Mouse (Mus musculus): ENCODE measurements around the gene Atp11a. TPM values are rescaled to one million over a fixed set of nuclear protein-coding genes. Genes with fewer than 3 reads are reported as not detected.

The Atp11a gene
- polyA plus RNA-seq, 1 experiment from 2014 or later, result 7.4 TPM

DNA sequence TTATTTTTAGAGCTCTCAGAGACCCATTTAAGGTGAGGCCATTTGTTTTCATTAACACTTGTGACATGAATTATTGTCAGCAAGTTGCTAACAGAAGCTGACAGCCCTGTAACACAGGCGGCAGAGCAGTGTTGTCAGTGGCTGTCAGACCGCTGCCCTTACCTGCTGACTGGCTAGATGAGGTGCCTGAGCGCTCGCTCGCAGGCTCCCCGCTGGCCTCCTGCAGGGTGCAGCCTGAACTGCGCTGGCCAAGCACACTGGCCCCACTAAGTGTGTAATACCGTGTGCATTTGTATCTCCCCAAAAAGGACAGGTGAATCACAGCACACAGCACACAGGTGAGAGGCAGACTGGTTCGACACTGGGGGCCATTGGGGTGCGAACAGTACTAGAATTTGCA is 67.7 kb downstream of the Atp11a start:
- H3K4me1 ChIP-seq (replicated peaks; ENCODE audit: control insufficient read depth, insufficient read depth), result no peaks in the 10 kb centered on the region
- H3K9ac ChIP-seq (ENCODE audit: low read length), result no peak overlapping the region; the same call in 1 of the 2 replicates
- DNase-seq (ENCODE audit: low spot score) (peak; percentile 29), ATAC-seq (ENCODE audit: low FRiP score, low TSS enrichment) (no peak)
- WGBS, result 62% methylated on average over 10 of the region's 10 CpGs
- no peaks in the 10 kb centered on the region for H3K9me3 ChIP-seq (ENCODE audit: control insufficient read depth, low read length)
- TF ChIP-seq CTCF (IDR thresholded peaks at IDR 0.05; ENCODE audit: low read depth), result peak; percentile 28; the same call in 1 of the 2 replicates
- TF ChIP-seq EP300 (optimal IDR thresholded peaks at IDR 0.05), result no peak
- H3K27me3 ChIP-seq (ENCODE audit: control insufficient read depth, insufficient read depth, low read length), result no peaks in the 10 kb centered on the region
- no peak overlapping the region for H3K4me3 ChIP-seq (ENCODE audit: low read depth, low read length)
- H3K36me3 ChIP-seq (ENCODE audit: control insufficient read depth, insufficient read depth, low read length), result peaks cover 26% of the 10 kb centered on the region
- no peak overlapping the region for H3K4me2 ChIP-seq (replicated peaks; ENCODE audit: low read depth)
- no peak overlapping the region for H3K27ac ChIP-seq (replicated peaks)

GRCm38 (mm10) chr8:12825236-12825635 is 68.4 kb downstream of the Atp11a start:
- Histone ChIP-seq H3K4me1 (replicated peaks; ENCODE audit: control insufficient read depth, insufficient read depth) (no peaks in the 10 kb centered on the region), H3K27ac (replicated peaks) (no peak overlapping the region), H3K9ac (ENCODE audit: low read length) (no peak overlapping the region), H3K27me3 (ENCODE audit: control insufficient read depth, insufficient read depth, low read length) (no peaks in the 10 kb centered on the region), H3K4me2 (replicated peaks; ENCODE audit: low read depth) (no peak overlapping the region), H3K4me3 (ENCODE audit: low read depth, low read length) (no peak overlapping the region), H3K9me3 (ENCODE audit: control insufficient read depth, low read length) (no peaks in the 10 kb centered on the region), H3K36me3 (ENCODE audit: control insufficient read depth, insufficient read depth, low read length) (peaks cover 26% of the 10 kb centered on the region)
- no peak for DNase-seq (ENCODE audit: low spot score)
- TF ChIP-seq EP300 (optimal IDR thresholded peaks at IDR 0.05), result no peak
- TF ChIP-seq CTCF (IDR thresholded peaks at IDR 0.05; ENCODE audit: low read depth), result no peak
- WGBS, result 61% methylated on average over 6 of the region's 6 CpGs
- ATAC-seq (ENCODE audit: low FRiP score, low TSS enrichment), result no peak

- DNase-seq (ENCODE audit: low spot score) (no peak), ATAC-seq (ENCODE audit: low FRiP score, low TSS enrichment) (peak; percentile 46; the same call in 1 of the 2 replicates)
- no peak for TF ChIP-seq EP300 (optimal IDR thresholded peaks at IDR 0.05)
- TF ChIP-seq CTCF (IDR thresholded peaks at IDR 0.05; ENCODE audit: low read depth), result no peak
- H3K27ac ChIP-seq (replicated peaks), result no peak overlapping the region
- H3K27me3 ChIP-seq (ENCODE audit: control insufficient read depth, insufficient read depth, low read length), result no peaks in the 10 kb centered on the region
- H3K9ac ChIP-seq (ENCODE audit: low read length), result no peak overlapping the region
- peaks cover 26% of the 10 kb centered on the region for H3K36me3 ChIP-seq (ENCODE audit: control insufficient read depth, insufficient read depth, low read length)
- H3K9me3 ChIP-seq (ENCODE audit: control insufficient read depth, low read length), result no peaks in the 10 kb centered on the region
- H3K4me2 ChIP-seq (replicated peaks; ENCODE audit: low read depth), result no peak overlapping the region
- H3K4me3 ChIP-seq (ENCODE audit: low read depth, low read length), result no peak overlapping the region
- no peaks in the 10 kb centered on the region for H3K4me1 ChIP-seq (replicated peaks; ENCODE audit: control insufficient read depth, insufficient read depth)
- WGBS, result 81% methylated on average over 8 of the region's 8 CpGs
Observed at GRCm38 (mm10) chr8:12825686-12826237, 68.9 kb downstream of the Atp11a start.

GRCm38 (mm10) chr8:12827124-12827523 is 70.3 kb downstream of the Atp11a start:
- TF ChIP-seq EP300 (optimal IDR thresholded peaks at IDR 0.05), result no peak
- no peak for TF ChIP-seq CTCF (IDR thresholded peaks at IDR 0.05; ENCODE audit: low read depth)
- 93% methylated on average over 9 of the region's 9 CpGs for WGBS
- no peaks in the 10 kb centered on the region for H3K9me3 ChIP-seq (ENCODE audit: control insufficient read depth, low read length)
- no peaks in the 10 kb centered on the region for H3K27me3 ChIP-seq (ENCODE audit: control insufficient read depth, insufficient read depth, low read length)
- H3K4me3 ChIP-seq (ENCODE audit: low read depth, low read length), result no peak overlapping the region
- DNase-seq (ENCODE audit: low spot score), result no peak
- H3K4me1 ChIP-seq (replicated peaks; ENCODE audit: control insufficient read depth, insufficient read depth), result no peaks in the 10 kb centered on the region
- no peak overlapping the region for H3K4me2 ChIP-seq (replicated peaks; ENCODE audit: low read depth)
- H3K36me3 ChIP-seq (ENCODE audit: control insufficient read depth, insufficient read depth, low read length), result peaks cover 28% of the 10 kb centered on the region
- no peak overlapping the region for H3K9ac ChIP-seq (ENCODE audit: low read length)
- H3K27ac ChIP-seq (replicated peaks), result no peak overlapping the region
- no peak for ATAC-seq (ENCODE audit: low FRiP score, low TSS enrichment)

DNA sequence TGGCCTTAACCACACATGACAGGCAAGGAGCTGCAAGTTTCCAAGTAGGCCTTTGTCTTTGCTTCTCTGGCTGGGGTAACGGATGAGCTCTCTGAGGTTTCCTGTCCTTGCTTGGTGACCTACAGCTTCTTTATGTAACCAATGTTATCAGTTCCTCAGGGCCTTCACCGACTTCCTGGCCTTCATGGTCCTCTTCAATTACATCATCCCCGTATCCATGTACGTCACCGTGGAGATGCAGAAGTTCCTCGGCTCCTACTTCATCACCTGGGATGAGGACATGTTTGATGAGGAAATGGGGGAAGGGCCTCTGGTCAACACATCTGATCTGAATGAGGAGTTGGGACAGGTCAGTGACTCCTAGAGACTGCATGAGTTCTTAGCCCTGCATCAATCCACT is 71.5 kb downstream of the Atp11a start:
- H3K9me3 ChIP-seq (ENCODE audit: control insufficient read depth, low read length), result no peaks in the 10 kb centered on the region
- 84% methylated on average over 6 of the region's 6 CpGs for whole genome bisulfite sequencing
- no peak overlapping the region for H3K4me2 ChIP-seq (replicated peaks; ENCODE audit: low read depth)
- no peaks in the 10 kb centered on the region for H3K27me3 ChIP-seq (ENCODE audit: control insufficient read depth, insufficient read depth, low read length)
- no peak overlapping the region for H3K27ac ChIP-seq (replicated peaks)
- H3K36me3 ChIP-seq (ENCODE audit: control insufficient read depth, insufficient read depth, low read length), result peaks cover 16% of the 10 kb centered on the region
- TF ChIP-seq EP300 (optimal IDR thresholded peaks at IDR 0.05), result no peak
- TF ChIP-seq CTCF (IDR thresholded peaks at IDR 0.05; ENCODE audit: low read depth), result no peak
- ATAC-seq (ENCODE audit: low FRiP score, low TSS enrichment) (no peak), DNase-seq (ENCODE audit: low spot score) (no peak)
- no peaks in the 10 kb centered on the region for H3K4me1 ChIP-seq (replicated peaks; ENCODE audit: control insufficient read depth, insufficient read depth)
- H3K9ac ChIP-seq (ENCODE audit: low read length), result no peak overlapping the region
- H3K4me3 ChIP-seq (ENCODE audit: low read depth, low read length), result no peak overlapping the region

- DNase-seq (ENCODE audit: low spot score) (no peak), ATAC-seq (ENCODE audit: low FRiP score, low TSS enrichment) (no peak)
- no peak overlapping the region for H3K4me2 ChIP-seq (replicated peaks; ENCODE audit: low read depth)
- WGBS, result 65% methylated on average over 1 of the region's 1 CpGs
- H3K27me3 ChIP-seq (ENCODE audit: control insufficient read depth, insufficient read depth, low read length), result no peaks in the 10 kb centered on the region
- no peak overlapping the region for H3K9ac ChIP-seq (ENCODE audit: low read length)
- H3K27ac ChIP-seq (replicated peaks), result no peak overlapping the region
- peaks cover 16% of the 10 kb centered on the region for H3K36me3 ChIP-seq (ENCODE audit: control insufficient read depth, insufficient read depth, low read length)
- H3K4me1 ChIP-seq (replicated peaks; ENCODE audit: control insufficient read depth, insufficient read depth), result no peaks in the 10 kb centered on the region
- no peak for TF ChIP-seq CTCF (IDR thresholded peaks at IDR 0.05; ENCODE audit: low read depth)
- TF ChIP-seq EP300 (optimal IDR thresholded peaks at IDR 0.05), result no peak
- H3K9me3 ChIP-seq (ENCODE audit: control insufficient read depth, low read length), result no peaks in the 10 kb centered on the region
- no peak overlapping the region for H3K4me3 ChIP-seq (ENCODE audit: low read depth, low read length)
Observed at GRCm38 (mm10) chr8:12829381-12829780, 72.6 kb downstream of the Atp11a start.
